8 mouse cellular contexts compared by ENCODE assay signal in the genomic region with DNA sequence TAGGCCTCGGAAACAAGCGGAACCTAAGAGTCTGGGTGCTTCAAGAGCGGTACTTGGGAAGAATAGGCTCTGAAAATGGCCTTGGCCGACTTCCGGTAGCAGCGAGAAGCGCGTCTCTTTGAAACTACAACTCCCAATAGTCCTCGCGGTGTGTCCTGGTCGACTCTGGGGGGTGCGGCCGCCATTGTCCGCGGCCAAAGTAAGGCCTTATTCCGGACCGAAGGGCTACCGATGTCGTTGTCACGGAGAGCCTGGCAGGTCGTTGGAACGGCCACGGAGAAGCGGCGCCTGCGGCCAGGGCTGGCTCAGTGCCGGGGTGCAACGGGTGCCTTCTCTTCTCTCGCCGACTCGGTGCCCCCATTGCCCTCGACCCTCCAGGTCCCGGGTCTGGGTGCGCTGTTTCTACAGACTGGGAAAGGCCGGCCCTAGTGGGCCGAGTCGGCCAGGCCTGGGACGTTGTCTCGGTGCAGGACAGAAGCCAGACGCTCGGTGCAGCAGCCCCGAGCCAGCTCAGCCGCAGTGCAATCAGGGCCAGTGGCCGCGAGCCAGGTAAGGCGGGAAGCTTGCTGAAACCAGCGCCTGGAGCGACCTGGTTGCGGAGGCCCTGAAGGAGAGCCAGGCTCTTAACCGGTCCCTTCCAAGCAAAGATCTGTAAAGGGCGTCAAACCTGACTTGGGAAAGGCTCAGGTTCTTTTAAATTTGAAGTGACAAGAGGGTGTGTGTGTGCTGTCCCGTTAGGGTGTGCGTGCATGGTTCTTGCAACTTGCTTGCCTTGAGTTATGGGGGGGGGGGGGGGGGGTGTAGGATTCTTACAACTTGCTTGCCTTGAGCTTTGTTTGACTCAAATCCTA. TPM values are rescaled to one million over a fixed set of nuclear protein-coding genes. Genes with fewer than 3 reads are reported as not detected.
A peak's percentile ranks its signal among the peaks of the same experiment; 100 is the strongest.
DNase-seq lines count a peak whose midpoint lies in the region; ATAC-seq and TF ChIP-seq lines count a peak whose summit lies in the region.

A gene (plus strand): TSS at position 136 of the 851 bp plus-strand sequence.

- peak; percentile 87 for DNase-seq in MEL-GATA-1-ER (ENCODE audit: extremely low read depth, low read depth)
- peak; percentile 89 to 93 for DNase-seq in cerebellum, adult 2 months
- DNase-seq in hindbrain, embryonic 10.5 days (ENCODE audit: low spot score) = peak; percentile 89
- peak; percentile 90 for DNase-seq in layer of hippocampus, adult 9-11 months
- DNase-seq in lung, postnatal 0 days (ENCODE audit: low spot score) = peak; percentile 97
- DNase-seq in ovary, postnatal 14 days (ENCODE audit: low spot score) = peak; percentile 70
- peak; percentile 82 for DNase-seq in thymus, postnatal 14 days

- peak within 1 kb of the TSS; percentile 97 for H3K9ac ChIP-seq in lung, postnatal 0 days (replicated peaks; ENCODE audit: low read depth)

- no peak for TF ChIP-seq EP300 in lung, postnatal 0 days (IDR thresholded peaks at IDR 0.05)

- H3K4me3 ChIP-seq in cerebellum, adult 2 months (replicated peaks; ENCODE audit: insufficient read depth, low read depth, low read length) = peak within 1 kb of the TSS; percentile 77
- peak within 1 kb of the TSS; percentile 95 for H3K4me3 ChIP-seq in hindbrain, embryonic 10.5 days
- peak within 1 kb of the TSS; percentile 98 for H3K4me3 ChIP-seq in lung, postnatal 0 days (ENCODE audit: low read depth, low read length)

- H3K36me3 ChIP-seq in hindbrain, embryonic 10.5 days = peaks cover 38% of the 10 kb centered on the region
- H3K36me3 ChIP-seq in lung, postnatal 0 days (ENCODE audit: insufficient read depth, low read length) = peaks cover 24% of the 10 kb centered on the region

- peaks cover 42% of the 10 kb centered on the region for H3K9me3 ChIP-seq in hindbrain, embryonic 10.5 days
- H3K9me3 ChIP-seq in lung, postnatal 0 days (ENCODE audit: low read length) = peaks cover 2% of the 10 kb centered on the region; the same call in 1 of the 2 replicates

- H3K27ac ChIP-seq in cerebellum, adult 2 months (ENCODE audit: insufficient read depth, low read length) = peak within 1 kb of the TSS; percentile 88
- peak within 1 kb of the TSS; percentile 98 for H3K27ac ChIP-seq in hindbrain, embryonic 10.5 days
- H3K27ac ChIP-seq in lung, postnatal 0 days (ENCODE audit: low read length) = peak within 1 kb of the TSS; percentile 89

- H3K27me3 ChIP-seq in cerebellum, adult 2 months (ENCODE audit: control insufficient read depth, insufficient read depth, low read length) = no peaks in the 10 kb centered on the region
- H3K27me3 ChIP-seq in hindbrain, embryonic 10.5 days (ENCODE audit: insufficient read depth, poor library complexity, severe bottlenecking) = no peaks in the 10 kb centered on the region
- no peaks in the 10 kb centered on the region for H3K27me3 ChIP-seq in lung, postnatal 0 days (replicated peaks; ENCODE audit: insufficient read depth, low read length)

- peak; percentile 68; the same call in 1 of the 2 replicates for TF ChIP-seq POLR2A in cerebellum, adult 2 months (IDR thresholded peaks at IDR 0.05; ENCODE audit: borderline replicate concordance, insufficient read depth, low read length)

- TF ChIP-seq CTCF in cerebellum, adult 2 months (IDR thresholded peaks at IDR 0.05; ENCODE audit: borderline replicate concordance, insufficient read depth, low read depth, low read length) = no peak
- TF ChIP-seq CTCF in lung, postnatal 0 days (IDR thresholded peaks at IDR 0.05) = peak; percentile 22

- WGBS in cerebellum, adult 2 months = under 1% methylated on average over 53 of the region's 53 CpGs
- WGBS in hindbrain, embryonic 10.5 days = under 1% methylated on average over 53 of the region's 53 CpGs
- WGBS in lung, postnatal 0 days = 2% methylated on average over 52 of the region's 53 CpGs

- H3K4me2 ChIP-seq in lung, postnatal 0 days (replicated peaks; ENCODE audit: low read depth, low read length) = peak within 1 kb of the TSS; percentile 65

- H3K4me1 ChIP-seq in cerebellum, adult 2 months (ENCODE audit: control insufficient read depth, insufficient read depth, low read length) = no peaks in the 10 kb centered on the region
- no peaks in the 10 kb centered on the region for H3K4me1 ChIP-seq in hindbrain, embryonic 10.5 days (replicated peaks)
- H3K4me1 ChIP-seq in lung, postnatal 0 days (ENCODE audit: insufficient read depth, low read depth, low read length) = 0 out of 2 replicates have a peak, but pooled peaks cover 4% of the 10 kb centered on the region

- peak; percentile 100 for ATAC-seq in frontal cortex, adult (ENCODE audit: low TSS enrichment)
- ATAC-seq in lung, postnatal 0 days = peak; percentile 100

RNA-seq across cellular contexts. Expression of the gene that starts here (rescaled TPM):
- 10.8 and 12.4 TPM in 2 replicates for polyA plus RNA-seq in cerebellum, adult 2 months (2012; rRNA removed)
- polyA plus RNA-seq in hindbrain, embryonic 10.5 days (2016; fragmentation: Nextera tagmentation; extraction: Ambion mirVana) = 30.9 and 32.5 TPM in 2 replicates
- polyA plus RNA-seq in lung, postnatal 0 days (2015; fragmentation: Nextera tagmentation; extraction: Ambion mirVana) = 9.7 and 10.1 TPM in 2 replicates

Comparison
In these comparisons a context has a peak if more than half of its experiments do, and no peak if none do; other contexts are left out.
1. Peak in every context shown above with its lines: DNase-seq, ATAC-seq, H3K4me3 ChIP-seq and H3K27ac ChIP-seq.